Mouse (Mus musculus): ENCODE measurements around the gene Card10.

DNA sequence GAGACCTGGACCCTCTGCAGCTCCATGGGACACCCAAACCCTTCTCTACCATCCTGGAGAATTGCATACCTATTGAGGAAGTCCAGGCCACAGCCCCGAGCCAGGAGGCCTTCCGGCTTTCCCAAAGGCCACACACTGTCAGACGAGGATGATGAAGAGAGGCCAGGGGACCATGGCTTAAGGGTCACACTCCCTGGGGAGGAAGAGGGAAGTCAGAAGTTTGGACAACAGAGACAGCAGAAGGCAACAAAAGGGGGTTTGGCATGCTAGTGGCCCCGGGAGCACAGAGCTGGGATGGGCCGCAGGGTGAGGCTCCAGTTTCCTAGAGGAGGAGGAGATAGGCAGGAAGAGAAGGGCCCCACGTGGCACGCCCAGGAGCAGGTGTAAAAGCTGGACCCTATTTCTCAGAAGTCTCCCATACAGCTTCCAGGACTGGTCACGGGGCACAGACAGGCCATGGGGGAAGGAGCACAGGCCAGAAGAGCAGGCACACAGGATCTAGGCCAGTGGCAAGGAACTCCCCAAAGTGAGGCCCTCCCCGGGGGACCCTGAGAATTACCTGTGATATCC lies 15.5 kb downstream of the Card10 start:
- TF ChIP-seq POLR2A (IDR thresholded peaks at IDR 0.05; ENCODE audit: control insufficient read depth, extremely low read depth, insufficient read depth, low read length, poor library complexity) (no peak), CTCF (IDR thresholded peaks at IDR 0.05; ENCODE audit: borderline replicate concordance, control insufficient read depth, extremely low read depth, insufficient read depth, low read length, poor library complexity) (no peak)
